Comparison of ENCODE assay signal across 16 mouse cellular contexts in genomic region chr14:121663913-121664312, GRCm38 (mm10).
"Had no signal": no experiment of that assay in that cellular context is flagged by ENCODE, and none has a peak within 500 bp of the region (broad histone marks: within the 10 kb centered on the region; RNA-seq: fewer than 3 reads in every experiment).

No protein-coding gene starts in this region.

- H3K9ac ChIP-seq: limb, embryonic 13.5 days; liver, embryonic 15.5 days; stomach, embryonic 15.5 days had no signal

- H3K4me1 ChIP-seq: liver, embryonic 15.5 days had no signal

- ATAC-seq: hindbrain, embryonic 16.5 days; intestine, embryonic 16.5 days had no signal

- DNase-seq: layer of hippocampus, adult 9-11 months; liver; lung, adult 2 months; lung, postnatal 14 days; lung, postnatal 4 days; midbrain, embryonic 14.5 days; right cerebral cortex, postnatal 4 days; thymus, postnatal 25 days had no signal

- H3K9me3 ChIP-seq: limb, embryonic 10.5 days; limb, embryonic 13.5 days; liver, embryonic 15.5 days; stomach, embryonic 15.5 days had no signal

- H3K36me3 ChIP-seq: limb, embryonic 10.5 days; limb, embryonic 13.5 days; liver, embryonic 15.5 days; stomach, embryonic 15.5 days had no signal

- H3K27me3 ChIP-seq: limb, embryonic 13.5 days; liver, embryonic 15.5 days; stomach, embryonic 15.5 days had no signal

- H3K4me2 ChIP-seq: limb, embryonic 13.5 days; liver, embryonic 15.5 days; midbrain, embryonic 11.5 days; stomach, embryonic 15.5 days had no signal

- H3K27ac ChIP-seq: layer of hippocampus, adult 2 months; limb, embryonic 10.5 days; limb, embryonic 13.5 days; liver, embryonic 15.5 days; stomach, embryonic 15.5 days had no signal

- H3K4me3 ChIP-seq: layer of hippocampus, adult 2 months; limb, embryonic 10.5 days; limb, embryonic 13.5 days; liver, embryonic 15.5 days; stomach, embryonic 15.5 days had no signal
